Mouse (Mus musculus): ENCODE measurements at regions not wholly inside any gene's neighbourhood (a gene's known extent, or its start where the extent isn't known, plus 50 kb on each side); places are given as distances from the start of the nearest gene placed in this dataset.

- TF ChIP-seq ZNF384 (IDR thresholded peaks at IDR 0.05; ENCODE audit: low read depth, low read length) = no peak
- TF ChIP-seq ZC3H11A (IDR thresholded peaks at IDR 0.05; ENCODE audit: borderline replicate concordance, low read depth, low read length) = no peak
- TF ChIP-seq CHD2 (IDR thresholded peaks at IDR 0.05; ENCODE audit: low read depth, low read length) = no peak
Observed at GRCm38 (mm10) chr14:38152843-38153242, 1017.8 kb upstream of the Ghitm start.
